Mouse (Mus musculus): Measurements from ENCODE around the gene Tmem164.

Gene Tmem164

DNA sequence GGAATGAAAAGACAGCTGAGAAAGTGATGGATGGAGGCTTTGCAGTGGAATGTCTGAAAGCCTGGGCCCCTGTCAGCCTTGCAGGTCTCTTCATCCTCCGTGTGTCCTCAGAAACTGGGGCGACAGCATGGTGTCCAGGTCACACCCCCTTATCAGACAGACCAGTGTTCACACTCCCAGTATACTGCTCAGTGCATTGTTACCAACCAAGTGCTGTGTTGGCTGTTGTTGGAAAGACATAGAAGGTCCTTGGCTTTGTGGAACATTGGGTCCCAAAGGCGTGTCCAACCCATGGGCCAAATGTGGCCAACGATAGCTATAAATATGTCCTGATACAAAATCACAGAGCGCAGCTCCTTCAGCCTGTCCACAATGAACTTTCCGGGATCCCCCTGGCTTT, 149.4 kb downstream of the Tmem164 start:
- no peak for DNase-seq

GRCm38 (mm10) chrX:142832221-142832620, 151.0 kb downstream of the Tmem164 start:
- no peak for DNase-seq

DNA sequence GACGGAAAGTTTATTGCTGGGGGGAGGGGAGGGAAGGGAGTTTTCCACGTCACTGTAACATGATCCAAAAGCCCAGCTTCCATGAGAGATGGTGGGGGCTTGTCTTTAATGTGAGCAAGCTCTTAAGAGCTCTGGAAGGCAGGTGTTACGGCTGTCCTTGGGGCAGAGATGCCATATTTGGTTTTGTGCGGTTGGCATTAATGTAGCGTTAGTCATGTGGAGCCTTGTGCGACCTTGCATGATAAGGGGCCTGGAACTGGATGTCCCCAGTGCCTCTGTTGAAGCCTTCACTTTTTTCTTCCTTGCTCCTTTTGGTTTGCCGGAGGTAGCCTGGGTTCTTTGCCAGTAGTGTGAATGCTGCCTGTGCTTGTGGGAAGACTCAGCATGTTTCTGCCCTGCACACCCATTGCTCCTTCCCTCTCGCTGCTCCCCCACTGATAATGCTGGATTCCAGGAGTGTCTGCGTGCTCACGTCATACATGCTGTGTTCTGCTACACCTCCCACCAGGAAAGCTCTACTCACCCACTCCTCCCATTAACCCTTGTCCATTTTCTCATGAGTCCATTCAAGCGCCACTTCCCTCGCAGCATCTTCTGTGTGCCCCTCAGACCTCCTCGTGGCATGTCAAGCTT, 152.1 kb downstream of the Tmem164 start:
- DNase-seq, result no peak

- DNase-seq, result no peak
Measured at GRCm38 (mm10) chrX:142834807-142835206, 153.6 kb downstream of the Tmem164 start.

DNA sequence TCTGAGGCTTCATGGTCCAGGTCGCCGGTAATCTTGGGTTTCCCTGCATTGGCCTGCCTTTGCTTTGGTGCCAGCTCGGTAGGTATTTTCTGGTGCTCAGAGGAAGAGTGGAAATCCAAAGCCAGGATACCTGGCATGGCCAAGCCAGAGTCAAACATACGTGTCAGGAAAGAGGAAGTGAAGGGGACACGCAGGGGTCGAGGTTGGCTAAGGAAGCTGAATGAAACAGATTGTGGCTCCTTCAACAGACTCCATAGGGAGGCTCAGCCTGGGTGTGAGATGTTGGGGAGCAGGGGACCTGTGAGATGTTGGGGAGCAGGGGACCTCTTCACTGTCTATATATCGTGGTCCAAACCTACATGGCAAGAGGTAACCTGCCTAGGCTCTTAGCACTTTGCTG, 155.2 kb downstream of the Tmem164 start:
- no peak for DNase-seq

DNA sequence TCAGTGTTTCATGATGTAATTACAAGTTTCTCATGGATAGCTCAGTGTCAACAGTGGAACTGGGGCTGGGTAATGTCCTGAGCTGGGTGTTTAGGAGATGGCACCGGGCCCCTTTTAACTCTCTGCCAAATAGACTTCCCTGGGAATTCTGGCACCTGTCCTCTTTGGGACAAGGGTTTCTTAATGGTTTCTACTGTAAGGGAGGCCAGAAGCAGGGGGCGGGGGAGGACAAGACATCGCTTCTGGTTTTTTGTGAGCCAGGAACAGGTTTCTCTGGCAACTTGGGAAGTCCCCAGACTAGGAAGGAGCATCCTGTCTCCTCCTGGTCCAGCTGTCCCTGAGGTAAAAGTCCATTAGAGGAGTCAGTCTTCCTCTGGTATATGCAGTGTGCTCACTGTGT, 156.1 kb downstream of the Tmem164 start:
- no peak for DNase-seq

- no peak for DNase-seq
Measured at GRCm38 (mm10) chrX:142838841-142839240, 157.6 kb downstream of the Tmem164 start.

GRCm38 (mm10) chrX:142839411-142839810, 158.2 kb downstream of the Tmem164 start:
- no peak for DNase-seq

- DNase-seq, result no peak
Measured at GRCm38 (mm10) chrX:142841916-142842315, 160.7 kb downstream of the Tmem164 start.

GRCm38 (mm10) chrX:142846266-142846665, 165.1 kb downstream of the Tmem164 start:
- no peak for DNase-seq

DNA sequence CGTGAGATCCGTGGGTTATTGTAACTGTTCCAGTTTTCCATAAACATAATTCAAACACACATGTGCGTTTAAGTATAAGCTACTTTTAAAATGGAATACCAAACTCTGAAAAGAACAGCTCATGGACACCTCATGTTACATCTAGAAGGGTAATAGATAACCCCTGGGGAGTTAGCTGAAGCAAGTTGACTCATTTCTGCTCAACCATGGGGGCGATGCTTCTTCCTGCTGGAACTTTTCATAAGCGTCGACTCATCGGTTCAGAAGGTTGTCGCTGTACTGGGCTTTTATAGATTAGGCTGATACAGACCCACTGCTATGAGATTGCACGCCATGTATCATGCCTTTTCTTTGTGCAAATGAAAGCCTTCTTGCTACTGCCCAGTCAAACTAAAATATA, 166.8 kb downstream of the Tmem164 start:
- no peak for DNase-seq

DNA sequence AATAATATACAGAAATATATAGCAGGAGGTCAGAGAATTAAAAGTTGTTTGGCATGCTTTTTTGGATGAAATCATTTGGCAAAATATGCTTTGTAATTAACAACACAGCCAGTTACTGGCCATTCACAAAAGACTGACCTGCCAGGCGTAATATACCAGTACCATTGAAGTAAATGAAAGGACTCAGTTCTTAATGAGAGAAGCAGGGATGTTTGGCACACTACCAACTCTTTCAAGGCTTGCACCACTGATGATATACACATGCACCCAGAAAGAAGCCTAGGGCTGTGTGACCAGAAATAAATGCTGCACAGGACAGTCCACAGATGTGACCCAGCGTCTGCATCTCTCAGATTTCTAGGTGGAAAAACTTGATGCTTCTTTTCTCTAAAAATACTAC, 188.6 kb downstream of the Tmem164 start:
- DNase-seq, result no peak

- peak; percentile 14 for DNase-seq
Measured at GRCm38 (mm10) chrX:142882255-142882654, 201.0 kb downstream of the Tmem164 start.

- DNase-seq, result no peak
Measured at GRCm38 (mm10) chrX:142883593-142883992, 202.4 kb downstream of the Tmem164 start.

GRCm38 (mm10) chrX:142885962-142886361, 204.8 kb downstream of the Tmem164 start:
- DNase-seq, result no peak
